Mouse (Mus musculus) Patski (cell line): Measurements from ENCODE around the gene Slc11a2. TPM values are rescaled to one million over a fixed set of nuclear protein-coding genes. Genes with fewer than 3 reads are reported as not detected.

ENCODE experiments used
- ATAC-seq: fragments of 100-300 bp; one replicate; pipeline ENCODE4 v1.8.0; 2021
- CTCF ChIA-PET: fragments of 350-600 bp; sonication (Branson Sonifier 250); formaldehyde crosslinking; loops from one replicate; lab custom pipeline; 2022; ENCODE audit warnings: inconsistent platforms; lab: Charles Lee
- POLR2A ChIA-PET: fragments of 350-600 bp; sonication (Branson Sonifier 250); formaldehyde crosslinking; loops from one replicate; lab custom pipeline; 2022; ENCODE audit warnings: antibody characterized with exemption, inconsistent platforms; lab: Charles Lee
- DNase-seq: peaks from one replicate; pipeline ENCODE4 v3.0.0-alpha.2; 2011; ENCODE audit warnings: low read depth, low spot score
- H3K27me3 ChIP-seq: fragments of 371-371 bp; one replicate; pipeline ENCODE4 v1.5.1; 2021
- CTCF ChIP-seq: fragments of 100-300 bp; IDR thresholded peaks from one replicate; pipeline ENCODE4 v1.5.1; 2021
- in situ Hi-C: fragments of 300-500 bp; cut with MboI; formaldehyde crosslinking; loops from 3 replicates; pipeline ENCODE4 v1.11.1; 2018; ENCODE audit warnings: low pct_unique_long_range_greater_than_20kb, mixed read lengths
- polyA plus RNA-seq: library from polyadenylated mRNA; unstranded; gene quantifications from one replicate; pipeline ENCODE4 v1.2.3, GENCODE M21; 2021

The Slc11a2 gene
- polyA plus RNA-seq, 1 experiment from 2014 or later, result 78.4 TPM

DNA sequence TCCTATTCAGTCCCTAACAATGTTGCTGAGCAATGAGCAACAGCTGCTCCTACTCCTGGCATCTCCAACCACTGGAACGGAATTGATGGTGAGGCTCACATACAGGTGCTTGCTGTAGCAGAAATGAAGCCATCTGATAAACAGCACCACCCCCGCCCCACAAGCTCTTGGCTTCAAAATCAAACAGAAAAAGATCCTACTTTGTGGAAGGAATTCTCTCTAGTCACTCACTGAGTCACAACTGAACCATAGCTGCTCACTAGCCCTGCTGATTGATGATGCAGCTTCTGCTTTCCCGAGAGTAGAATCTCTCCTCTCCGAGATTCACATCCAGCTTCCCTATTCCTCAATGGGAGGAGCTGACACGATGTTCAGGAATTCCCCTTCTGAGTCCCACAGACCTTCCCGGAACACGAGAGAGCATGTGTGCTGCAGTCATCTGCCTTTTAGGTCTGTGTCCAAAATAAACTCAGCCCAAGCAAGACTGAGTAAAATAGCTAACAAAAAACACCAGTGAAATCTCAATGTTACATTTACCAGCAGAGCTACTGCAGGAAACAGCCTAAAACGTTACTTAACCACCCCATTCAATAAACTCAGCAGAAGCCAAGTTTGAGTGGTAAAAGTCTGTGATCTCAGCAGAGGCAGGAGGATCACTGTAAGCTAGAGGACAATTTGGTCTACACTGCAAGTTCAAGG lies 3.7 kb downstream of the Slc11a2 start:
- ATAC-seq, result peak; percentile 49
- no peak for DNase-seq
- TF ChIP-seq CTCF, result no peak
- in situ Hi-C loops, result no loop called here
- ChIA-PET POLR2A (no interaction called here), CTCF (interaction anchor here (0.7 to 1.8 kb wide), 7 partner anchors 9 to 100 kb away, joined by 3 to 4 read pairs (median 3); no protein-coding TSS in a partner anchor)
- no peaks in the 10 kb centered on the region for H3K27me3 ChIP-seq

GRCm38 (mm10) chr15:100419901-100420745 lies 4.7 kb downstream of the Slc11a2 start:
- no peak for TF ChIP-seq CTCF
- ChIA-PET POLR2A (interaction anchor here (1.5 kb wide), 1 partner anchor 18 kb away, joined by 4 read pairs; no protein-coding TSS in a partner anchor), CTCF (interaction anchor here (1.0 kb wide), 1 partner anchor 29 kb away, joined by 3 read pairs; no protein-coding TSS in a partner anchor)
- ATAC-seq (no peak), DNase-seq (no peak)
- in situ Hi-C loops, result no loop called here
- no peaks in the 10 kb centered on the region for H3K27me3 ChIP-seq

GRCm38 (mm10) chr15:100419311-100419710 lies 5.6 kb downstream of the Slc11a2 start:
- H3K27me3 ChIP-seq, result no peaks in the 10 kb centered on the region
- in situ Hi-C loops, result no loop called here
- TF ChIP-seq CTCF, result no peak
- ChIA-PET CTCF (no interaction called here), POLR2A (interaction anchor here (1.5 kb wide), 1 partner anchor 17 kb away, joined by 4 read pairs; no protein-coding TSS in a partner anchor)
- no peak for DNase-seq
- no peak for ATAC-seq

- ATAC-seq, result no peak
- ChIA-PET POLR2A (no interaction called here), CTCF (no interaction called here)
- DNase-seq, result no peak
- TF ChIP-seq CTCF, result no peak
- in situ Hi-C loops, result no loop called here
- H3K27me3 ChIP-seq, result no peaks in the 10 kb centered on the region
Observed at GRCm38 (mm10) chr15:100417854-100418450, 6.9 kb downstream of the Slc11a2 start.

GRCm38 (mm10) chr15:100415684-100416083 lies 9.2 kb downstream of the Slc11a2 start:
- in situ Hi-C loops, result no loop called here
- CTCF ChIA-PET, result interaction anchor here (0.9 to 1.5 kb wide), 2 partner anchors 17 to 27 kb away, joined by 3 read pairs; no protein-coding TSS in a partner anchor
- ATAC-seq (no peak), DNase-seq (no peak)
- no peaks in the 10 kb centered on the region for H3K27me3 ChIP-seq
- POLR2A ChIA-PET, result no interaction called here
- no peak for TF ChIP-seq CTCF

DNA sequence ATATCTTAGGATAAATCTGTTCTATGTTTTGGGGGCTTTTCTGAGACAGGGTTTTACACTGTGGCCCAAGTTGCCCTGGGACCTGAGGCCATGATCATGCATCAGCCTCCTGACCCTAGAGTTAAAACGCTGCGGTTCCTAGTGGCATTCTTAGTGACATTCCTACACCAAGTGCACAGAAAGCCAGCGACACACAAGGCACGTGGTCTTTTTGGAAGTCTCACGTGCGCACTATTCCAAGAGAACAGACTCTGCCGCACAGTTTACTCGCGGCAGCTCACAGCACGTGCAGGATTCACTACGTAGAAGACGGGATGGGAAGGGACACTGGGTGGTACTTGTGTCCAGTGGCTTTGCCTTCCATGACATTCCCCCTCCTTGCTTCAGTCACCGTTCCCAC lies 9.9 kb downstream of the Slc11a2 start:
- in situ Hi-C loops, result no loop called here
- ATAC-seq (no peak), DNase-seq (no peak)
- TF ChIP-seq CTCF, result no peak
- no peaks in the 10 kb centered on the region for H3K27me3 ChIP-seq
- ChIA-PET POLR2A (no interaction called here), CTCF (interaction anchor here (0.9 to 1.5 kb wide), 2 partner anchors 18 to 28 kb away, joined by 3 read pairs; no protein-coding TSS in a partner anchor)

DNA sequence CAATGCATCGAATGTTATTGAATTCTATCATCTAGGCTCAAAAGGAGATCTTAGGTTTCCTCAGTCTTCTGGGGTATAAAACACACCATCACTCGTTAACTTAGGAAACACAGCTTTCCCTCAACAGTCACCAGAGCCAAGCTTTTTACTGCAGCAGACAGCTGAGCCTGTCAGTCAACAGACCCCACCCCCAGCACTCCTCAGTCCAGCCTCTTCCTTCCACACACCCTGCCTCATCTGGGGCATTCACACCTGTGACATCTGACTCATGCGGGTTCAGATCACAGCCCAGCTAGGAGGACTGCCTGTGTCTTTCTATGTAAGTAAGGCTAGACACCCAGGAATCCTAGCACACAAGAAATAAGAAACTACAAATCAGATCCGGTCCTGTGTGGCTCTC lies 10.9 kb downstream of the Slc11a2 start:
- in situ Hi-C loops, result no loop called here
- DNase-seq (no peak), ATAC-seq (no peak)
- ChIA-PET CTCF (no interaction called here), POLR2A (no interaction called here)
- H3K27me3 ChIP-seq, result no peaks in the 10 kb centered on the region
- no peak for TF ChIP-seq CTCF

DNA sequence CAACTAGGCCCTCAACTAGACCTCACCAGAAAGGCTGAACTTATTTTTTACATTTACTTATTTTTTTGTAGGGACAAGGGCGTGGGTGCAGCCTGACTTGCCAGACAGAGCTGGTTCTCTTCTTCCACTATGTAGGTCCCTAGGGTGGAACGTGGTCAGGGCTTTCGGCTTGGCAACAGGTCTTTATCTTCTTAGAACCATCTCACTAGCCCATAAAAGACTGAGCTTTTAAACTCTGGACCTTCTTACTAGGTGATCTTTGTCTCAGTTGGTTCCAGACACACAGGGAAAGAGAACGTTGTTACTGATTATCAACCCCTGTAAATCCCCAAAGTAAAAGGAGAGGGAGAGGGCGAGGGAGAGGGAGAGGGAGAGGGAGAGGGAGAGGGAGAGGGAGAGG lies 11.6 kb downstream of the Slc11a2 start:
- in situ Hi-C loops, result no loop called here
- H3K27me3 ChIP-seq, result no peaks in the 10 kb centered on the region
- DNase-seq (no peak), ATAC-seq (no peak)
- POLR2A ChIA-PET, result interaction anchor here (0.5 kb wide), 1 partner anchor 169 kb away, joined by 6 read pairs; no protein-coding TSS in a partner anchor
- TF ChIP-seq CTCF, result no peak
- CTCF ChIA-PET, result no interaction called here

DNA sequence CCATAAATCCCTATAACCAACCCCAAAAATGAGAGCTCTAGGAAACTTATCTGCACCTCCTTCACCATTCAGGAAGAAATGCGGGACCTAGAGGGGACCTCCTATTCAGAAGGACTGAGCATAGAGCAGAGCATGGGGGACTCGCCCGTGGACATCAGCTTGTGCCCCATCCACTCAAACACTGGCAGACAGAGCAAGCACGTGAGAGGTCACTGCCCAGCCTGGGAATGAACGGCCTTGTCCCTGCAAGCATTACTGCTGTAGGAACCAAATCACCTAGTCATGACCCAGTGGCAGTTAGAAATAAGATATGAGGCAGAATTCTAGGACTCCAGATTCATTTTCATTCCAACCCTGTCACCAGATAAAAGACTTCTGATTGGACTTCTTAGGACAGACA lies 13.1 kb downstream of the Slc11a2 start:
- no peak for ATAC-seq
- CTCF ChIA-PET, result interaction anchor here (1.2 kb wide), 1 partner anchor 10 kb away, joined by 3 read pairs; the partner anchor contains the start of gene Gm5475
- no peak for DNase-seq
- in situ Hi-C loops, result no loop called here
- POLR2A ChIA-PET, result no interaction called here
- no peaks in the 10 kb centered on the region for H3K27me3 ChIP-seq
- no peak for TF ChIP-seq CTCF
